Mouse (Mus musculus) heart, adult 2 months (tissue): ENCODE measurements at regions not wholly inside any gene's neighbourhood (a gene's known extent, or its start where the extent isn't known, plus 50 kb on each side); places are given as distances from the start of the nearest gene placed in this dataset.

Source experiments
- EP300 ChIP-seq: fragments of 200-500 bp; IDR thresholded peaks from 2 replicates; pipeline ENCODE4 v1.6.1; 2011; ENCODE audit warnings: low read depth, low read length, control low read depth; ENCODE audit not compliant: insufficient read depth
- POLR2A ChIP-seq: fragments of 200-500 bp; IDR thresholded peaks from 2 replicates; pipeline ENCODE4 v1.6.1; 2011; ENCODE audit warnings: mild to moderate bottlenecking, low read depth, low read length, control low read depth; ENCODE audit not compliant: insufficient read depth

GRCm38 (mm10) chr4:105580987-105581386 is 208.7 kb upstream of the Gm12728 start:
- TF ChIP-seq POLR2A, result no peak
- no peak for TF ChIP-seq EP300
